Mouse (Mus musculus) forebrain, embryonic 14.5 days (tissue): ENCODE data around the gene Dnase1l3. TPM values are rescaled to one million over a fixed set of nuclear protein-coding genes. Genes with fewer than 3 reads are reported as not detected.

ENCODE experiments used
- ATAC-seq: fragments of 200-750 bp; cut with Nextera tagmentation; 2 replicates; pipeline ENCODE4 v1.8.0; 2017; ENCODE audit warnings: mild to moderate bottlenecking, moderate library complexity
- DNase-seq: peaks from one replicate; pipeline ENCODE4 v3.0.0-alpha.2; 2015; ENCODE audit warnings: low spot score
- H3K27ac ChIP-seq: fragments of 300-500 bp; sonication (generic); 2 replicates; pipeline ENCODE4 v1.5.1; 2014; ENCODE audit warnings: low read depth, mild to moderate bottlenecking, control low read depth, low read length, moderate library complexity
- H3K27me3 ChIP-seq: fragments of 300-500 bp; sonication (generic); replicated peaks from 2 replicates; pipeline ENCODE4 v1.6.1; 2014; ENCODE audit warnings: low read length, control low read depth, mixed read lengths; ENCODE audit not compliant: control insufficient read depth, insufficient read depth
- H3K36me3 ChIP-seq: fragments of 300-500 bp; sonication (generic); 2 replicates; pipeline ENCODE4 v1.6.1; 2014; ENCODE audit warnings: low read length, control low read depth; ENCODE audit not compliant: control insufficient read depth, insufficient read depth
- H3K4me1 ChIP-seq: fragments of 300-500 bp; sonication (generic); 2 replicates; pipeline ENCODE4 v1.6.1; 2014; ENCODE audit warnings: antibody characterized with exemption, low read length, control low read depth; ENCODE audit not compliant: control insufficient read depth, insufficient read depth
- H3K4me2 ChIP-seq: fragments of 300-500 bp; sonication (generic); 2 replicates; pipeline ENCODE4 v1.6.1; 2014; ENCODE audit warnings: mild to moderate bottlenecking, control low read depth, low read length
- H3K4me3 ChIP-seq: fragments of 300-500 bp; sonication (generic); 2 replicates; pipeline ENCODE4 v1.5.1; 2014; ENCODE audit warnings: low read depth, low read length, control low read depth
- H3K9ac ChIP-seq: fragments of 300-500 bp; sonication (generic); 2 replicates; pipeline ENCODE4 v1.6.1; 2014; ENCODE audit warnings: mild to moderate bottlenecking, low read length, control low read depth, moderate library complexity
- H3K9me3 ChIP-seq: fragments of 300-500 bp; sonication (generic); replicated peaks from 2 replicates; pipeline ENCODE4 v1.6.1; 2016; ENCODE audit warnings: low read length, control low read depth, mixed read lengths; ENCODE audit not compliant: control insufficient read depth
- WGBS: fragments of 180-500 bp; shearing (Covaris S2); extraction: QIAGEN DNeasy Blood & Tissue Kit; methylation state at CpG from one replicate; pipeline ENCODE4 v1.1.7; 2014; 5-methylcytosine and 5-hydroxymethylcytosine counted together
- polyA plus RNA-seq: library from polyadenylated mRNA; unstranded; fragments of >200 nt; fragmentation: Nextera tagmentation; extraction: Ambion mirVana; gene quantifications from 2 replicates; pipeline ENCODE4 v1.2.1, GENCODE M21; 2014

Dnase1l3 gene
- polyA plus RNA-seq, 1 experiment from 2014 or later = 0.05 TPM

GRCm38 (mm10) chr14:8034561-8034960 lies 40.2 kb upstream of the Dnase1l3 start:
- no peaks in the 10 kb centered on the region for H3K36me3 ChIP-seq
- H3K4me1 ChIP-seq = peaks cover 2% of the 10 kb centered on the region; the same call in 1 of the 2 replicates
- ATAC-seq (no peak), DNase-seq (no peak)
- no peak overlapping the region for H3K9ac ChIP-seq
- no peak overlapping the region for H3K4me2 ChIP-seq
- no peaks in the 10 kb centered on the region for H3K9me3 ChIP-seq
- H3K27ac ChIP-seq = no peak overlapping the region
- H3K4me3 ChIP-seq = no peak overlapping the region
- WGBS = 82% methylated on average over 5 of the region's 5 CpGs
- H3K27me3 ChIP-seq = no peaks in the 10 kb centered on the region

GRCm38 (mm10) chr14:8032087-8032944 lies 37.9 kb upstream of the Dnase1l3 start:
- no peak overlapping the region for H3K4me2 ChIP-seq
- ATAC-seq = peak; percentile 55; the same call in 1 of the 2 replicates
- no peaks in the 10 kb centered on the region for H3K36me3 ChIP-seq
- no peaks in the 10 kb centered on the region for H3K27me3 ChIP-seq
- H3K27ac ChIP-seq = no peak overlapping the region
- H3K9me3 ChIP-seq = no peaks in the 10 kb centered on the region
- H3K9ac ChIP-seq = no peak overlapping the region
- peak; percentile 37 for DNase-seq
- no peak overlapping the region for H3K4me3 ChIP-seq
- 50% methylated on average over 13 of the region's 13 CpGs for WGBS
- peaks cover 2% of the 10 kb centered on the region; the same call in 1 of the 2 replicates for H3K4me1 ChIP-seq

GRCm38 (mm10) chr14:8030535-8030934 lies 36.2 kb upstream of the Dnase1l3 start:
- no peaks in the 10 kb centered on the region for H3K36me3 ChIP-seq
- no peak overlapping the region for H3K9ac ChIP-seq
- H3K27ac ChIP-seq = no peak overlapping the region
- 67% methylated on average over 4 of the region's 4 CpGs for WGBS
- no peaks in the 10 kb centered on the region for H3K9me3 ChIP-seq
- H3K4me2 ChIP-seq = no peak overlapping the region
- no peak overlapping the region for H3K4me3 ChIP-seq
- no peak for DNase-seq
- no peaks in the 10 kb centered on the region for H3K27me3 ChIP-seq
- no peak for ATAC-seq
- H3K4me1 ChIP-seq = peaks cover 2% of the 10 kb centered on the region; the same call in 1 of the 2 replicates

GRCm38 (mm10) chr14:8029752-8030151 lies 35.4 kb upstream of the Dnase1l3 start:
- H3K4me3 ChIP-seq = no peak overlapping the region
- DNase-seq (no peak), ATAC-seq (no peak)
- H3K4me2 ChIP-seq = no peak overlapping the region
- H3K27me3 ChIP-seq = no peaks in the 10 kb centered on the region
- peaks cover 2% of the 10 kb centered on the region; the same call in 1 of the 2 replicates for H3K4me1 ChIP-seq
- H3K27ac ChIP-seq = no peak overlapping the region
- no peaks in the 10 kb centered on the region for H3K9me3 ChIP-seq
- WGBS = 95% methylated on average over 1 of the region's 1 CpGs
- H3K36me3 ChIP-seq = no peaks in the 10 kb centered on the region
- no peak overlapping the region for H3K9ac ChIP-seq

GRCm38 (mm10) chr14:8028086-8028485 lies 33.7 kb upstream of the Dnase1l3 start:
- Histone ChIP-seq H3K4me1 (peaks cover 2% of the 10 kb centered on the region; the same call in 1 of the 2 replicates), H3K4me3 (no peak overlapping the region), H3K27ac (no peak overlapping the region), H3K4me2 (no peak overlapping the region), H3K36me3 (no peaks in the 10 kb centered on the region), H3K9ac (no peak overlapping the region), H3K9me3 (no peaks in the 10 kb centered on the region), H3K27me3 (no peaks in the 10 kb centered on the region)
- DNase-seq = no peak
- ATAC-seq = no peak
- 97% methylated on average over 5 of the region's 5 CpGs for WGBS

GRCm38 (mm10) chr14:8026769-8027531 lies 32.6 kb upstream of the Dnase1l3 start:
- Histone ChIP-seq H3K27me3 (no peaks in the 10 kb centered on the region), H3K9me3 (no peaks in the 10 kb centered on the region), H3K36me3 (no peaks in the 10 kb centered on the region), H3K27ac (no peak overlapping the region), H3K4me3 (no peak overlapping the region), H3K4me1 (no peaks in the 10 kb centered on the region), H3K9ac (no peak overlapping the region), H3K4me2 (no peak overlapping the region)
- DNase-seq = no peak
- ATAC-seq = no peak
- 88% methylated on average over 10 of the region's 10 CpGs for WGBS

GRCm38 (mm10) chr14:8024936-8025335 lies 30.6 kb upstream of the Dnase1l3 start:
- Histone ChIP-seq H3K27ac (no peak overlapping the region), H3K4me1 (no peaks in the 10 kb centered on the region), H3K27me3 (no peaks in the 10 kb centered on the region), H3K4me2 (no peak overlapping the region), H3K9ac (no peak overlapping the region), H3K36me3 (no peaks in the 10 kb centered on the region), H3K4me3 (no peak overlapping the region), H3K9me3 (no peaks in the 10 kb centered on the region)
- no peak for DNase-seq
- ATAC-seq = no peak
- 93% methylated on average over 10 of the region's 10 CpGs for WGBS

- Histone ChIP-seq H3K27me3 (no peaks in the 10 kb centered on the region), H3K36me3 (no peaks in the 10 kb centered on the region), H3K27ac (no peak overlapping the region), H3K4me2 (no peak overlapping the region), H3K9ac (no peak overlapping the region), H3K4me1 (no peaks in the 10 kb centered on the region), H3K4me3 (no peak overlapping the region), H3K9me3 (no peaks in the 10 kb centered on the region)
- ATAC-seq (no peak), DNase-seq (no peak)
- WGBS = 75% methylated on average over 6 of the region's 6 CpGs
Measured at GRCm38 (mm10) chr14:8024469-8024868, 30.1 kb upstream of the Dnase1l3 start.

- Histone ChIP-seq H3K27me3 (no peaks in the 10 kb centered on the region), H3K4me3 (no peak overlapping the region), H3K36me3 (no peaks in the 10 kb centered on the region), H3K9me3 (no peaks in the 10 kb centered on the region), H3K4me2 (no peak overlapping the region), H3K9ac (no peak overlapping the region), H3K4me1 (no peaks in the 10 kb centered on the region), H3K27ac (no peak overlapping the region)
- no peak for DNase-seq
- ATAC-seq = no peak
- WGBS = 92% methylated on average over 7 of the region's 7 CpGs
Measured at GRCm38 (mm10) chr14:8020546-8020945, 26.2 kb upstream of the Dnase1l3 start.
